Mouse (Mus musculus) embryonic fibroblast, embryonic 13.5 days (primary cell): ENCODE measurements around the gene Gp9. TPM values are rescaled to one million over a fixed set of nuclear protein-coding genes. Genes with fewer than 3 reads are reported as not detected.

ENCODE experiments used
- H3K27ac ChIP-seq: 2 replicates; pipeline ENCODE4 v1.5.1; 2012; ENCODE audit warnings: low read length, control low read depth, inconsistent platforms; ENCODE audit not compliant: insufficient read depth
- H3K4me1 ChIP-seq: 2 replicates; pipeline ENCODE4 v1.6.1; 2011; ENCODE audit warnings: low read length; ENCODE audit not compliant: control insufficient read depth, insufficient read depth
- H3K4me3 ChIP-seq: 2 replicates; pipeline ENCODE4 v1.5.1; 2011; ENCODE audit warnings: mild to moderate bottlenecking, control low read depth, low read length; ENCODE audit not compliant: insufficient read depth
- CTCF ChIP-seq: IDR thresholded peaks from 2 replicates; pipeline ENCODE4 v1.5.1; 2011; ENCODE audit warnings: mild to moderate bottlenecking, control low read depth, low read length, moderate library complexity, borderline replicate concordance; ENCODE audit not compliant: insufficient read depth
- POLR2A ChIP-seq: IDR thresholded peaks from 2 replicates; pipeline ENCODE4 v1.6.1; 2011; ENCODE audit warnings: low read depth, mild to moderate bottlenecking, control low read depth, low read length, moderate library complexity
- polyA plus RNA-seq: library from polyadenylated mRNA; stranded (reverse); fragments of >200 nt; gene quantifications from 2 replicates; pipeline ENCODE4 v1.2.4, GENCODE M21; 2011; ENCODE audit warnings: low read depth; ENCODE audit not compliant: missing spikeins, insufficient read length

Gene Gp9
- polyA plus RNA-seq, 1 experiment: not detected

DNA sequence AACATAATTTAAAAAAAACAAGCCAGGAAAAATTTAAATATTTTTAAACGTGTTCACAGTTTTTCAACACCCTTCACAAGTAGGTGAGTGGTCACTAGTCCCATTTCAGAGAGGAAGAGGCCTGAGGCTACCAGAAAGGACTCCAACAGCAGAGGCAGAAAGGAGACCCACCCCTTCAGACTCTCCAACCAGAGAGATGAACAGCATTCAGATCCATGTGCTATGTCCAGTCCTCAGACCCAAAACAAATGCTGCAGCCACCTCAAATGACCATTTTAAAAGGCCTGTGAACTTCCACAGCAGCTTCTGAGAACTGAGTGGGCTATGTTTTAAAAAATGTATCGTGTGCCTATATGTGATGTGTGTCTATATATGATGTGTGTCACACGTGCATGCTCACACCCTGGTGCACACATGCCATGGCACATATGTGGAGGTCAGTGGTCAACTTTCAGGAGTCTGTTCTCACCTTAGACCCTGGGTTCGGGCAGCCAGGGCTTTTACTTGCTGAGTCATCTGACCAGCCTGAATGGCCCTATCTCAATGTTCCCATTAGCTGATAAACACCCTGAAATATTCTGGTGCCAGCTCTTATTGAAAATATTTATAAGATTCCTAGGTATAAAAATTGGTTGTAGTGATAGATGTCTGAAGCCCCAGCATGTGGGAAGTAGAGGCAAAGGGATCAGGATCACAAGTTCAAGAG is 30.0 kb downstream of the Gp9 start:
- no peak overlapping the region for H3K27ac ChIP-seq
- TF ChIP-seq CTCF (no peak), POLR2A (no peak)
- H3K4me1 ChIP-seq: peaks cover 4% of the 10 kb centered on the region; the same call in 1 of the 2 replicates
- H3K4me3 ChIP-seq: no peak overlapping the region

DNA sequence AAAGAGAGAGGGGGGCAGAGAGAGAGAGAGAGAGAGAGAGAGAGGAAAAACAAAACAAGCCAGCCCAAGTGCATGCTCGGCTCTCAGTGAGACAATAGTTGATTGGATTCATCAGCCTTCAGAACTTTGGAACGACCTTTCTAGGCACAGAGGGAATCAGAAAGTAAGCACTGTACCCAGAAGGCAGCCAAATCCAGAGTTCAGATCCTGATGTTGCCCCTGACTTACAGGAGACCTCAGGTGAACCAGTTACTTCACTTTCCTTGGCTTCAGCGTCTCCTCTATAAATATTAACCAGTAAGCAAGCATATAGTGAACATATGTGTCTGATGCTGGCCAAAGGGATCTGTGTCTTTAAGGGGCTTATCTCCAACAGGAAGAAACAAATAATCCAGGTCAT is 30.6 kb downstream of the Gp9 start:
- no peak overlapping the region for H3K27ac ChIP-seq
- H3K4me1 ChIP-seq: peaks cover 8% of the 10 kb centered on the region; the same call in 1 of the 2 replicates
- TF ChIP-seq POLR2A (no peak), CTCF (no peak)
- H3K4me3 ChIP-seq: no peak overlapping the region

DNA sequence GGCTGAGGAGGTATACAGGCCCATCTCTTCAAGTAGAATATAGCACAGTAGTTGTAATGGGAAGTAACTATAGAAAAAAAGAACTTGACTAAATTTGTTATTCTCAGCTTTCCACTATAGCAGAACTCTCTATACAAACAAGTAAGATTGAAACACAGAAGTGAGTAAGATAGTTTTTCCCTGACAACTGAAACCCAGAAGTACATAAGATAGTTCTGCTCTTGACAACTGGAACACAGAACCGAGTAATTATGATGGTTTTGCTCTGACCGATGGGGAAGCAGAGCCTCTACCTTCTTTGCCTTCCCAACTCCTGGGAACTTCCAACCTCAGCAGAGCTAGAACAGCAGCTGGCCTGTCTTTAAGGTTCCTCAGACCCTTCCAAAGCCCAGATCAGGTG is 31.3 kb downstream of the Gp9 start:
- Histone ChIP-seq H3K4me3 (no peak overlapping the region), H3K4me1 (peaks cover 8% of the 10 kb centered on the region; the same call in 1 of the 2 replicates), H3K27ac (no peak overlapping the region)
- TF ChIP-seq CTCF (no peak), POLR2A (no peak)

DNA sequence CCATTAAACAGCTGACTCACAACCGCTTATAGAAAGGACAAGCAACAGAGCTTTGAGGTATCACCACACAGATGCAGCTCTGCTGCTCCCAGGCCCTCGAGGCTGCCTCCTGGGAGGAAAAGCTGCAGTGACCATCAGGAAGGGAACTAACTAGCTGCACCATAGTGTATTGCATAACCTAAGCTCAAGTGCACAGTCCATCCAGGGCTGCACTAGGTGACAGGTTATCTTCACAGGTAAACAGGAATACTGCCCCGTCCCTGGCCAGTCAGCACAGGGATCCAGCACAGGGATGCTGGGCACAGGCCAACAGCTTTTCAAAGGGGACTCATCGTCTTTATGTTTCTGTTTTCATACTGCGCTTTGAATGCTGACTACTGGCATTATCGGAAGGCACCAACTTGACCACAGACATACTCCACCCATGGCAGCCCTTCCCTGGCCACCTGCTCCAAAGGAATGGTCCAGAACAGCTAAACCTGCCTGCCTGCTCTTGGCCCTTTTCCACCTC is 31.8 kb downstream of the Gp9 start:
- no peak overlapping the region for H3K4me3 ChIP-seq
- TF ChIP-seq POLR2A (no peak), CTCF (no peak)
- peaks cover 8% of the 10 kb centered on the region; the same call in 1 of the 2 replicates for H3K4me1 ChIP-seq
- H3K27ac ChIP-seq: no peak overlapping the region

DNA sequence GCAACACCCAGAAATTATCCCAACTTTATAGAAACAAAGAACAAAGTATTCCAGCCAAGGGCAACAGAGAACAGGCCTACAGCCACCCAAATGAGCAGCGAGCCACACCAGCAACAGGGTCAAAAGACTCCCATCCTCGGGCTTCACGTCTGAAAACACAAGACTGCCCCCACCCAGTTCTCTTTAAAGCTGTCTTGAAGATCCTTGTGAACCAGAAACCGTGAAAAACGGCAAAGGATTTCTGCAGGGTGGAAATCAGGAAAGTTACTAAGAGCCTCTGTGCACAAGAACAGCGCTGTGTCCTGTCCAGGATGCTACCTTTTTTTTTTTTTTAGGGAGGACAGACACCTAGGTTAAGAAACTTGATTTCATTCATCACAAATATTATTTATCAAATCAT is 32.4 kb downstream of the Gp9 start:
- peak overlapping the region; percentile 58 for H3K4me3 ChIP-seq
- peaks cover 8% of the 10 kb centered on the region; the same call in 1 of the 2 replicates for H3K4me1 ChIP-seq
- H3K27ac ChIP-seq: no peak overlapping the region
- TF ChIP-seq POLR2A (no peak), CTCF (no peak)

DNA sequence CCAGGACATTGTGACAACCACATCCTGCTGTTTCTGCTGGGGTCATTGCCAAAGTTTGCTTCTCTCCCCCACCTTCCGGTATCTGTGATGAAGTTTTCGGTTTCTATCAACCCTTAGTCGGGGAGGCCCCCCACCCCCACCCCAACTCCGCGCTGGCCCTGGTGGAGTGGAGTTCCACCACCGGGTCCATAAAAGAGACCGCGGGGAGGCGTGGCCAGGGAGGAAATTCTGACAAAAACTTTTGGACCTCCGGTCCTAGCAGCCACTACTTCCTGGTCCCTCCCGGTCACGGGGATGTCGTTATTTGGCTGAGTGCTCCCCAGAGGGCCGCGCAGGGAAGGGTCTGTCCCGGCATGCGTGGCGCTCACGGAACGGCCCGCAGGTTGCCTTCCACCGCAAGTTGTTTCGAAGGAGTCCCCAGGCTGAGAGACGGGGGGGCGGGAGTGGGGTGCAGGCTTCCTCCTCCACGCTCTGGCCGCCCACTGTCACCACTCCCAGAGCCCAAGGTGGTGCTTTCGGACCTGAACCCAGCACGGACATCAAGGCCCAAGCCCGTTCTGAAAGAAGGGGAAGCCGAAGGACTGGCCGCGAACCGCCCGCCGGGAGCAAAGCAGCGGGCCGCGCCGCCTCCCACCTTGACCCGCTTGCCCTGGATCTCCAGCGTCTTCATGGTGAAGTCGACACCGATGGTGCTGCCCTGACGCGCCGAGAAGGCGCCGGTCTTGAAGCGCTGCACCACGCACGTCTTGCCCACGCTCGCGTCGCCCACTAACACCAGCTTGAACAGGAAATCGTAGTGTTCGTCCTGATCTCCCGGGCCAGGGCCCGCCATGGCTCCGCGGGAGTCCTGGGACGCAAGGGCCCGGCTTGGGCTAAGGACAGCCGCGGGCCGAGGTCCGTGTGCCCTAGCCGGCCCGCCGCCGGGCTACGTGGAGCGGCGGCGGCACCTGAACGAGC is 33.1 kb downstream of the Gp9 start:
- TF ChIP-seq POLR2A: peak; percentile 62
- no peak for TF ChIP-seq CTCF
- Histone ChIP-seq H3K27ac (peak overlapping the region; percentile 19; the same call in 1 of the 2 replicates), H3K4me3 (peak overlapping the region; percentile 58), H3K4me1 (peaks cover 8% of the 10 kb centered on the region; the same call in 1 of the 2 replicates)

DNA sequence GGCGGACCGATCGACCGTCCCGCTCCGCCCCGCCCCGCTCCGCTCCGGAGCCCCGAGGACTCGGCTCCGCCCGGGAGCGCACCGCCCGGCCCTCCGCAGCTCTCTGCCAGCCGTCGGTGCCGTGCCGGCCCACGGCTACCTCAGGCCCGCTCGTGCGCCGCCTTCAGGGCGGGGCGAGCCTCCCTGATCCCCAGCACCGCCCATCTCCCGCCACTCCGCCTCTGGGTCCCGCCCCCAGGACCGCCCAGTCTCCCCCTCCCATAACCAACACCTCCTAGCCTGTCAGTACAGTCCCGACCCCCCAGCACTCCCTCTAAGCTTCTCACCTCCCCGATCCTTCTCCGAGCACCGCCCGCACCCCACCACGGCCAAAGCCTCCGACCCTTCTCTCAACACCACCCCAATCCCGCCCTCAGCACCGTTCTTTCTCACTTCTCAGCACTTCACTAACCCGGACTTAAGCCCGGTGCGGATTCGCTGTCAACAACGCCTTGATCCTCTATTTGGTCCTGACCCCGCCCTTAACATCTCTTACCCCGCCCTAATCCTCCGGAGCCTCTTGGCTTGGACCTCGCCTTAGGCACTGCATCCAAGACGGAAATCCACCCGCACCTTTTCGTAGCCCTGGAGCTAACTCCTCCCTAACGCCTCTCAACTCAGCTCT is 33.9 kb downstream of the Gp9 start, which contains the start of gene Rab43:
TSS of gene Rab43 (minus strand) at position 490 of the 664 bp plus-strand sequence.
- TF ChIP-seq CTCF: no peak
- TF ChIP-seq POLR2A: peak; percentile 88
- H3K4me3 ChIP-seq: peak within 1 kb of the TSS; percentile 64
- peak within 1 kb of the TSS; percentile 74 for H3K27ac ChIP-seq
- peaks cover 8% of the 10 kb centered on the region; the same call in 1 of the 2 replicates for H3K4me1 ChIP-seq

DNA sequence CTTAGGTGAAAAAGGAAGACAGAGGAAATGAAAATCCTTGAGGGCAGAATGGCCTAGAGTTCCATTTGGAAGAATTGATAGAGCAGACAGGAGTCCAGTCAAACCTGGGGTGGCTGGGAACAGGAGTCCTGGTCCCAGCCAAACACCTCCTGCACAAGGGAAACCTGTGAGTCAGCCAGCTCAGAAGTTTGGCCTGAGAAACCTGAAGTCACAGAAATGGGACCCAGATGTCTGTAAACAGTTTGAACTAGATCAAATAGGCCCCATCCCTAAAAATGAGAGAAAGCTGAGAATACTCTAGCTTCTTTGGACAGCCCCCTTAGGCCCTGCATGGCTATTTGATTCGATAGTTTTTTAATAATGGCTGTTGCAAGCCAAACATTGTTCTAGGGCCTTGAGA is 34.8 kb downstream of the Gp9 start:
- H3K4me3 ChIP-seq: peak overlapping the region; percentile 24; the same call in 1 of the 2 replicates
- TF ChIP-seq POLR2A: no peak
- TF ChIP-seq CTCF: no peak
- H3K27ac ChIP-seq: peak overlapping the region; percentile 74
- H3K4me1 ChIP-seq: peaks cover 8% of the 10 kb centered on the region; the same call in 1 of the 2 replicates

DNA sequence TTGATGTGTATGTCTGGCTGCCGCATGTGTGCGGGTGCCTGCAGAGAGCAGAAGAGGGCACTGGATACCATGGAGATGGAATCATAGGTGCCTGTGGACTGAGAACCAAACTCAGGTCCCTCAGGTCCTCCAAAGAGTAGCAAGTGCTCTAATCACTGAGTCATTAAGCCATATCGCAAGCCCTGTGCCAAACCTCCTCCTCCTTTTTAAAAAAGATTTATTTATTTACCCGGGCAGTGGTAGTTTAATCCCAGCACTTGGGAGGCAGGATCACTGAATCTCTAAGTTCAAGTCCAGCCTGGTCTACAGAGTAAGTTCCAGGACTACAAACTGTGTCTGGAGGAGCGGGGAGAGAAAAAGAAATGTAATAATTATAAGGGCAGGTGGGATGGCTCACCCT is 36.6 kb downstream of the Gp9 start:
- no peak for TF ChIP-seq CTCF
- TF ChIP-seq POLR2A: no peak
- H3K27ac ChIP-seq: no peak overlapping the region
- H3K4me3 ChIP-seq: no peak overlapping the region
- H3K4me1 ChIP-seq: peaks cover 8% of the 10 kb centered on the region; the same call in 1 of the 2 replicates
